Mouse (Mus musculus) urinary bladder, adult 18-20 months (tissue): Measurements from ENCODE around the gene Fhl3.
"Not testable (repeated sequence)": the region's sequence is repeated elsewhere in the genome, so short reads cannot be mapped to it uniquely, and the experiment has no call there.

Source experiments
- DNase-seq, 2 experiments: peaks; one replicate each; pipeline ENCODE4 v3.0.0; 2022; ENCODE audit warnings: low spot score in 2 of 2, mixed read lengths in 2 of 2

Gene Fhl3

DNA sequence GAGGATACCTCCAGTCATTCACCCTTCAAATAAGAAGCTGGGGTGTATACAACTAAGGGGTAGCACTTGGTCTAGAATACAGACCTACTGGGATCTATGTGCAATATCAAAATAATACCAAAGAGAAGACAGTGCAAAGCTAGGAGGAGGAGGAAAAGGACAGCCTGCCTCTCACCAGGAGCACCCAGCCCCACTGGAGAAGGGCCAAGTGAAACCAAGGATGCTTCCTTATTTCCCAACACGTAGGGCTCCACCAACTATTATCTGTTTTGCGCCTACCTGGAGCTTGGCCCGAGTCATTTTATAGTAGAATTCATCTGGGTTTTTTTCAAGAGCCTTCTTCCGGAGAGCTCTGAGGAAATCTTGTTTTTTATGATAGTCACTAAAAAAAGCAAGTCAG lies 17.0 kb upstream of the Fhl3 start:
- no peak for DNase-seq

DNA sequence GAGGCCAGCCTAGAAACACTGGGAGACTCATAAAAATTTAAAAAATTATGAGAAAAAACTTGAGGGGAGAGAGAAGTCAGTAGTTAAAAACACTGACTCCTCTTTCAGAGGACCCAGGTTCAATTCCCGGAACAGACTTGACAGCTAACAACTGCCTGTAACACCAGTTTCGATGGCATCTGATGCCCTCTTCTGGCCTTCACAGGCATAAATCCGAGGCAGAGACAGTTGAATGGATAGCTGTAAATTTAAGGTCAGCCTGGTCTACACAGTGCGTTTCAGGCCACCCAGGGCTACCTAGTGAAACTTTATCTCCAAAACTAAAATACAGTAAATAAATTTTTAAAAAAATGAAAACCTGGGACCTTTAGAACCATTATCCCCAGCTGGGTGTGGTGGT lies 15.5 kb upstream of the Fhl3 start:
- no peak for DNase-seq

DNA sequence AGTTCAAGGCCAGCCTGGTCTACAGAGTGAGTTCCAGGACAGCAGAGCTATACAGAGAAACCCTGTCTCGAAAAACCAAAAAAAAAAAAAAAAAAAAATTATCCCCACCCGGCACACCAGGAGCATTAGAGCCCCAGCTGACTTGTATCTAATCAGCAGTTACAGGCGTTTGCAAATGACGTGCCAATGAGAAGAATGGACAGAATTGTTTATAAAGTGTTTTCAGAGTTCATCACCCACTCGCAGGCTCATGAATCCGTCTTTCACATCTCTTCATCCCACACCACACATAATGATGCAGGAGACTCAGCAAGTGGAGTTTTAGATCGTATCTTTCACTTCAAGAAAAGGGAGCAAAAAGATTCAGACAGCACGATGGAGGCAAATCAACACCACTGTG lies 15.0 kb upstream of the Fhl3 start:
- DNase-seq = no peak

DNA sequence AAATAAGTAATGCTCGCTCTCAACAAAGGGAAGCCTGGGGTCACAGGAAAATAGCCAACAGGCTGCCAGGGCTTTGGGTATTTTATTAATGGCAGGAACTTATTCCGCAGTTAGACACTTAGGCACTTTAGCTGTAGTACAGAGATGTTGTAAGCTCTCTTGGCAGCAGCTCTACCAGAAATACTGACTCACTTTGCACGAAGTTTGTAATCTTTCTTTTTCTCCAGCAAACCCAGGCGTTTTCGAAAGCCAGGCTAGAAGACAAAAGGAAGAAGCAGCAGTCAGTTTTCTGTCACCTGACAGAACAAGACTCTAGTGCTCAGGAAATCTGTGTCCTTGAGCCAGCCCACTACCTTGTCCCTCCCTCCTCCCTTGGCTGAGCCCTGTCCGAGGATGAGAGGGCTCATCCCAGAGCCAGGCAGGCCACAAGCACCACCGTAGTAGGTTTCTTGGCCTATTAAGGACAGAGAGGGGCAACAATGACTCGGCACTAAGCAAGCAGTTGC lies 14.6 kb upstream of the Fhl3 start:
- DNase-seq = no peak

DNA sequence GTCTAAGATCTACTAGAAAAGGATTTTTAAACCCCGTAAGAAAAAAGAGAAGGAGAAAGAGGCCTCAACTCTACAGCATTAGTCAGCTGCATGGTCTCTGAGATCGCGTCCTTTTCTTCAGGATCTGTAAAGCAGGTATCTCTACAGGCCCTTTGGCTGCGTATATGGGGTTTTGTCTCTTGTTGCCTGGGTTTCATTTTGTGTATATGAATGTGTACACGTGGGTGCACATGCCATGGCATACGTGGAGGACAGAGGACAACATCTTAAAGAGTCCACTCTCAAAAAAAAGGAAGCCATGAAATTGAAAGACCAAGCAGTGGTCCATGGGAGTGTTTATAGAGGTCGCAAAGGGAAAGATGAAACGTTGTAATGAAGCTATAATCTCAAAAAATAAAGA lies 9.0 kb upstream of the Fhl3 start:
- DNase-seq = no peak

DNA sequence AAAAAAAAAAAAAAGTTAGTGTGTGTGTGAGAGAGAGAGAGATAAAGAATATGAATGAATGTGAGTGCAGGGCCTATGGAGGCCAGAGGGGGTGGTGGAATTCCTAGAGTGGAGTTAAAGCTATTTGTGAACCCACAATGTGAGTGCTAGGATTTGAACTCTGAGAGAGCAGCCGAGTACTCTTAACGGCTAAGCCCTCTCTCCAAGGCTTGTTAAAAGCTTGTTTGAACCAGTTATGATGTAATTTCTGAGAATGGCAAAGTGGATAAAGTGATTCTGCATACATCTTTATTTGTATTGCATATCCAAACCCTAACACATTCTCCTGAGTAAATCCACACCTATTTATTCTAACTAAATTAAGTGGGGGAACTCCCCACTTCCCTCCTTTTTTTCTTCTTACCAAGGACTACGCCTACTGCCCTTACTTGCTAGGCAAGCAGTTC lies 8.1 kb upstream of the Fhl3 start:
- DNase-seq = no peak

DNA sequence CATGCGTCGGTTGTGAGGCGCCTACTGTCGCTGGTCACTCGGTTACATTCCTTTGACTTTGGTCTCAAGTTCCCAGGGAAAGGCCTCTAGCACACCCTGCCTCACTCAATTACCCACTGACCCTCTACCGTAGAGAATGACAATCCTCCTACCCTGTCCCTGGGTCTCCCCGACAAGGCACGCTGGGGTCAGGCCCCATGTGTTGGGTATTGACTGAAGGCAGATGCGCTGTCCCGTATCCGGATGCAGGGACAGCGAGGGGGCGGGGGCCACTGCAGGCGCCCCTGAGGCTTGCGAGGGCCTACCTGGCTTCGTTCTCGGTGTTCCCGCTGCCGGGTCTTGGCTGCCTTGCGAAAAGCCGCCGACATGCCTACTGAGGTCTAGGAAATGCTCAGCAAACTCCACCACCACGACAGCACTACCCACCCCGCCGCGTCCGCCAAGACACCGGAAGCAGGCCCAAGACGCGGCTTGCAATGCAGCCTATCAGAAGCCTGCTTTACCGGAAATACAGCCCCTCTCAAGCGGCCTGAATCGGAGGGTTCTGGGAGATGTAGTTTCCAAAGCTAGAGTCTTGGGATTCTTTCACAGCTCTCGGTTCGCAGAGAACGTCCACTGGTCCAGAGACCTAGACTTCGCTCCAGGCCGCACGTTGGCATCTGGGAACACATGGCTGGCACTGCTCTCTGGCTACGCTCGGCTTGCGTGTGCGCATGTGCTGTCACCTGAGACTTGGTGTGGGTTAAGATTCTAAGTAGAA lies 7.2 kb upstream of the Fhl3 start, which contains the start of gene Utp11:
TSS of gene Utp11 (minus strand) at position 466 of the 760 bp plus-strand sequence.
- DNase-seq = peak; percentile 78 to 81

DNA sequence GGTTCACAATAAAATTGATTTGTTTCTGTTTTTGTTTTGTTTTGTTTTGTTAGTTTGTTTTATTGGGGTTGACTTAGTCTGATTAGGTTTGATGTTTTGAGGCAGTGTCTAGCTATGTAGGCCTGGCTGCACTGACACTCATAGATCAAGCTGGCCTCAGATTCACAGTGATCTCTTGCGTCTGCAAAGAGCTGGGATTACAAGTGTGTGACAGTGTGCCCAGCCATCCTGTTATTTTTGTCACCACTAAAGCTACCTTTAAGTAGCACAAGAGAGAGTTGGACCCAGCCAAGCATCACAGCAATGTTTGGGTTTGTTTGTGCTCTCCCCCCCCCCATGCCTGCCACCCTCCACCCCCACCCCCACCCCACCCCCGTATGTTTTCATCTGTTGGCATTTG lies 5.9 kb upstream of the Fhl3 start:
- no peak for DNase-seq

DNA sequence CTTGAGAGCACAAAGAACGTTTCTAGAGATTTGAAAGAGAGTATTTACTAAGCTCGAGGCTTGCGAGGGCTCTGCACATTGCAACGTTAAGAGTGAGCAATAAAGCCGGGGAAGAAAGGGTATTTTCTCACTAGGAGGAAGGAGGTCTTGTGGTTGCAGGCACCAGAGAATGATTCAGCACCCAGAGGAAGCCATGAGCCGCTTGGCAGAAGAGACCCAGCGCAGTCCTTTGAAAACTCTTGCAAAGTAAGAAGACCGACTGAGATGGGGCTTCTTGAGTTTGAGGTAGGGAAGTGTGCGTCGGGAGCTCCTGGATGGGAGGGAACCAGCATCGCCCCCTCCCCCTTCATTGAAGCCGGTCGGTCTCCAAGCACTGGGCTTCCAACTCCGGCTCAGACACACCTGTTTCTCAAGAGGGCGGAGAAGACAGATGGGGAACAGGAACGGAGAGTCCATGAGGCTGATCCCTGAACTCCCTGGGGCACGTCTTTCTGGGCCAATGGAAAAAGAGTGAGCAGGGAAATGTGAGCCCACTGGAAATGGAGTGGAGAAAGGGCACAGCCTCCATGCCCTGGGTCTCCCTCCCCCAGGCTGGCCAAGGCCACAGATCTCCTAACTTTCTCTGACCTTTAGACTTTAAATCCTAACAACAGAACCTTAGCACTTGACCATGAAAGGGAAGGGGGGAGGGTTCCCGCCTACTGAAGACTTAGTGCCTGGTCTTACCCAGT lies 4.5 kb upstream of the Fhl3 start:
- DNase-seq = no peak

DNA sequence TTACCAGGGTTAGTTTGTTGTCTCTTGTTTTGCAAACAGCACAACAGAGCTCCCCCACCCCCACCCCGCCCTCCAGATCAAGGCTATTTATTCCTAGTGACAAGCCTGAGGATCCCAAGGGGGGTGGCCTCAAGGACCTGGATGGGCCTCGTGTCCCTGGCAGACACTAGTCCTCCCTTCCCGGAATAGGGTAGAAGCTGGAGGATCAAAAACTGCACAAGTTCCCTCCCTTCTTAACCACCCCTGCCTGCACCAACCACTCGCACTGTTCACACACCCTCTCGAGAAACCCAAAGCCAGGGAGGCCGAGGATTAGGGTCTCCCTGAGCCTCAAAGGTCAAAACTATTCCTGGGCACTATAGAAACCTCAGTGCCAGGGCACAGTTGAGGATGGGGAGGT lies 710 bp upstream of the Fhl3 start:
- no peak for DNase-seq

DNA sequence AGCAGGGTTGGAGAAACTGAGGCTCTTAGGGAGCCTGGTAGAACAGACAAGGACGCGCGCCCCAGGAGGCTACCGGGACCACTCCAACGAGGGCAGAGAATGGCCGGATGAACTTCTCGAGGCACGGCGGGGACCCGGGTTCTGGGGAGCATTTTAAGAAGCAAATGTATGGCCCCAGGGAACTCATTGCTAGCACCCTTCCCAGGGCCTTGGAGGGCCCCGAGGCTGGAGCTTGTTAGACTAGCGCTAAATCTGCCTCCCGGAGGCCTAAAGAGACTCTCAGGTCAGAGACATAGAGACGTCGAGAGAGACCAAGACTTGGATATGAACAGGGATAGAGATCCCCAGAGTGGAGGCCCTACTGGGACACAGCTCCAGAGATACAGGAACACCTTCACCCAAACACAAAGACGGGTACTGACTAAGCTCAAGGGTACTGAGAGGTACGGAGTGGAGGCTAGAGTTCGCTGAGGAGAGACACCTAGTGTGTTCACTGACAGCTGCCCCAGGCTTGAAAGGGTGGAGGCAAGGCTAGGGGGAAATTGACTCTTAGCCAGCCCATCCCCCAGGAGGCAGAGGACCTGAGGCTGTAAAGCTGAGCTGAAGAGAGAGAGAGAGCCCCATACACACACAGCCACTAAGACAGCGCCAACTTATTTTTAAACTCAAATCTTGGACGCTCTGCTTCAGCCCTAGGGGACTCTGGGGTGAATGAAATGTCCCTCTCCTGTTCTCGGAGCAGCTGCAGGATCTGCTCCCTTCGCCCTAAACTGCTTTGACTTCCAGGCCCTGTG lies 748 bp downstream of the Fhl3 start:
- no peak for DNase-seq

DNA sequence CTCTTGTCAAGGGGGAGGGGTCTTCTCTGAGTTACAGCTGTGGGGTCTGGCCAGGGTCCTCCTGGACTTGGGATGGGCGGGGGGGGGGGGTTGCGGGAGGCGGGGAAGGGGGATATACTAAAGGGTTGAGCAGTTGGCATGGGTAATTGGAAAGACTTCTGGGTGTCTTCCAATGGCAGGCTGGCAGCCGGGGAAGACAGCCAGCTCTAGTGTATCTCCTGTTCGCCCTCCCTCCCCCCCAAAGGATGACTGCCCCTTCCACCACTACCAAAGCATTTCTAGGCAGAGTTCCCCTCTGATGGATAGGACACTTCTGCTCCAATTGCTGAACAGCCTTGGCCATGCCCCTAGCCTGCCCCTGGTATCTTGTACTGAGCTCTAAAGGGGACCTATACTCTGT lies 1.4 kb downstream of the Fhl3 start:
- DNase-seq = no peak

DNA sequence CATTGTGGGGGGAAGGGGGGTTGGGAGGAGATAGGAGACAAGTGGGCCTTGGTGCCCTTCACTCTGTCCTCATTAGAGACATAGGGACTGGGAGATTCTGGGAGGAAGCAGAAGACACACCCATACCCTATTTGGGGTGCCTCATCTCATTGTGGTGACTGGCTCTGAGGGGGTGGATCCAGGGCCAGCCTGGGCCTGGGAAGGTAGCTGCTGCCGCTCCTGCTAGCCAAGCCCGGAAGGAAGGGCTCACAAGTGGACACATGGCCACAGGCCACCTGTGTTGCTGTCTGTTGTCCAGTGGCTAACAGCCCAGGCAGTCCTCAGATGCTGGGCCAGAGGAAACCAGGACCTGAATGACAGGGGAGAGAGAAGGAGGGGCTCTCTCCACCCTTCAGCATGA lies 2.9 kb downstream of the Fhl3 start:
- no peak for DNase-seq

DNA sequence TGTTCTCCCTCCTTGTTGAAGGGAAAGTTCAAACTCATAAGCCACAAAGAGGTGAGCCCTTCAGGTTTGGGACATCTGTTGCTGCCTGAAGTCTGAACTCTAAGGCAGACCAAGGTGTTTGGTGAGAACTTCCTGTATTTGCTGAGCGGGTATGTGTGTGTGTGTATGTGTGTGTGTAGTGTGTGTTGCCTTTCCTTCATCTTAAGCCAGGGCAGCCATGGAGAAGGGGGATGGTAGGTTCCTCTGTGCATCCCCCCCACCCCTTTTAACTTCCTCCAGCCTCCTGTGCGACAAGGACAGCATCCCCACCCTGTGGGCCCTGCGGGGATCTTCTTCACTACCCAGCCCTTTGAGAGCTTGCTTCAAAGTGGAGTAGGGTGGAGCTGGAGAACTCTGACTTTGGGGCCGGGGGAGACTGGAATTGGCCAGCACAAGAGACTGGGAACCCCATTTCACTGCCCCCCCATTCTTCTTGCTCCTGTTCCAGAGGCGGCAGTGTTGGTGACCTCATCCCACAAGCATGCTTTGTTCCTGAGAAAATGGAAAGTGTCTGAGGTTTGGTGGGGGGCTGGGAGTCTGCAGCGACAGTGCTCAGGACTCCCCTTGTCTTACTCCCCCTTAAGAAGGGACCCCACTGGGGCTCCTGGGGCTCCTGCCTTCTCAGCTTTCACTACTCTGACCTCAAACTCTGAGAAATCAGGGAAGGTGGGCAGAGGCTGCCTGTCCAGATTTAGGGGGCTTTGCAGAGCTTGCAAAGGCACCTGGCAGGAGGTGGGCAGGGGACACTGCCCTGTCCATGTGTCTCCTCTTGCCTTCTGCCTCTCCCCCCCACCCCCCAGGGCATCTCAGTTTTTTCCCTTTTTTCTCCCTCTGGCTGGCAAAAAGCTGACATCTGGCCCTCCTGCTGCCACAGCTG lies 3.6 kb downstream of the Fhl3 start:
- DNase-seq = no peak

DNA sequence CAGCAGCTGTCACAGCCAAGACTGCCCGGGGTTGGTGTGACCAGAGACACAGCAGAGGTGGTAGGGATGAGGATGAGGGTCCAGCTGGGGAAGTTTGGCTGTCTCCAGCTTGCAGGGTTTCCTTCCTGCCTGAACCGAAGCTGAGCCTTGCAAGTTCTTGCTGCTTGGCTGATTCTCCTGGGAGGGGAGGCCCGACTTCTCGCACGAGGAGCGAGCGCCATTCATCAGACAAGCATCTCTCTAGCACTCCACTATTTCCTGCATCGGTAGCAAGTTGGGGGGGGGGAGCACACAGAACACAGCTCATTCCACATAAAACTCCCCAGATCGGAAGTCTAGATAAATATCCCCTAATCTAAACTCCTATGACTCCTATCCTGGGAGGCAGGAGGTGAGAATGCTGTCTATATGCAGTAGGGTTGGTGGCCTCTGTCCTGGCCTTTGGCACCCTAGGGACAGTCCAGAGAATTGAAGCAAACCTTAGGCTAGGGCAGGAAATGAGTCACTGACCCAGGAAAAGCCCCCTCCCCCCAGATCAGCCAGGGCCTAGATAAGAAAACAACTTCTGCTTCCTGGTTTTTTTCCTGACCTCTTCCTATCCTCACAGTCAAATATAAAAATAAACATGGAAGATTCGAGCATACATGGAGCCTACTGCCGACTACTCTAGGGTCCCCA lies 4.4 kb downstream of the Fhl3 start:
- DNase-seq = no peak

DNA sequence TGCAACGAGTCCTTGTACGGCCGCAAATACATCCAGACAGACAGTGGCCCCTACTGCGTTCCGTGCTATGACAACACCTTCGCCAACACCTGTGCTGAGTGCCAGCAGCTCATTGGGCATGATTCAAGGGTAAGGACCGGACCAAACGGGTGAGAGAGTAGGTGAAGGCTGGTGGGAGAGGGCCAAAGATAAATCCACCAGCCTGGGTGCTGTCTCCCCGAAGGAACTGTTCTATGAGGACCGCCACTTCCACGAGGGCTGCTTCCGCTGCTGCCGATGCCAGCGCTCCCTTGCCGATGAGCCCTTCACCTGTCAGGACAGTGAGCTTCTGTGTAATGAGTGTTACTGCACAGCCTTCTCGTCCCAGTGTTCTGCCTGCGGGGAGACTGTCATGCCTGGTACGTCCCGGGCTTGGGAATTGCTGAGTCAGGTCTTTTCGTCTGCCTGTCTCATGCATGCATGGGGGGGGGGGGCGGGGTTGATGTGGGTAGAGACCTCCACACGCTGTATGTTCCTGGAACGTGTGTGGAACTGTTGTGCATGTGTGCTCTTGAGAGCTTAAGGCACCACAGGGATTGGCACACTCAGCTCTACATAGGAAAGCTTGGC lies 5.3 kb downstream of the Fhl3 start:
- DNase-seq = no peak

DNA sequence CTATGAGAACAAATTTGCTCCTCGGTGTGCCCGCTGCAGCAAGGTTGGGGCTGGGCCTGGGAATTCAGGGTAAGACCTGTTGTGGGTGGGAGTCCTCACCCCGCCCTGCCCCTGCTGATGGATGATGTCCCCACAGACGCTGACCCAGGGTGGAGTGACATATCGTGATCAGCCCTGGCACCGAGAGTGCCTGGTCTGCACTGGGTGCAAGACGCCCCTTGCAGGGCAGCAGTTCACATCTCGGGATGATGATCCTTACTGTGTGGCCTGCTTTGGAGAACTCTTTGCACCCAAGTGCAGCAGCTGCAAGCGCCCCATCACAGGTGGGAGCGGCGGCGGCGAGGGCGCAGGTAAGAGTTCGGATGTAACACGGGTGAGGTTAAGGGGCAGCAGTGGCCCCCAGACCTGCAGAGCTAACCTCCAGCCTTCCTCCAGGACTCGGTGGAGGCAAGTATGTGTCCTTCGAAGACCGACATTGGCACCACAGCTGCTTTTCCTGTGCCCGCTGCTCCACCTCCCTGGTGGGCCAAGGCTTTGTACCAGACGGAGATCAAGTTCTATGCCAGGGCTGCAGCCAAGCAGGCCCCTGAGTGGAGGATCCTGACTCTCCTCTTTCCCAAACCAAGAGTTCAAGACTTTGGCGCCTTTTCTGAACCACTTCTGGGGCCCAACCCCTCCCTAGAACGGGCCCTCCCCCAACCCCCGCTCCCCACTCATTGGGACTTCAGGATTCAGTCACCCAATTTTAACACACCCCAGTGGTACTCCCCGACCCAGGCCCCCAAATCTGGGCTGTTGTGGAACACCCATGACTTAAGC lies 7.1 kb downstream of the Fhl3 start:
- DNase-seq = not testable (repeated sequence)

DNA sequence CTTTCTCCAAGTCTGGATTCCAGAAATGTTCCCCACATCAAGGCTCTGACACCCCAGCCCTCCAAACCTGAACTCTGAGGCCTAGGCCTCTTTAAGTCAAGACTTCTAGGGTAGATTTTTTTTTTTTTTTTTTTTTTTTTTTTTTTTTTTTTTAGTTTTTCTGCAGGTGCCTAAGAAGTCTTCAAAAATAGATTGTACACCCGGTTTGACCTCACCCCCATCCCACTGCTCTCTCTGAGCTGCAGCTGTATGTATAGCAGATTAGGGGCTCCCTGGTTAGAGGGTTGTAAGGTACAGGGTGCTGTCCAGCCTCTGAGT lies 7.7 kb downstream of the Fhl3 start:
- not testable (repeated sequence) for DNase-seq
